Mouse (Mus musculus): ENCODE measurements at regions not wholly inside any gene's neighbourhood (a gene's known extent, or its start where the extent isn't known, plus 50 kb on each side); places are given as distances from the start of the nearest gene placed in this dataset.

- DNase-seq (ENCODE audit: low spot score in 2 of 2): no peak
Measured at GRCm38 (mm10) chr13:70134544-70134943, 332.3 kb downstream of the Med10 start.

- DNase-seq (ENCODE audit: low spot score in 2 of 2): no peak
Measured at GRCm38 (mm10) chr13:70136209-70136608, 334.0 kb downstream of the Med10 start.

DNA sequence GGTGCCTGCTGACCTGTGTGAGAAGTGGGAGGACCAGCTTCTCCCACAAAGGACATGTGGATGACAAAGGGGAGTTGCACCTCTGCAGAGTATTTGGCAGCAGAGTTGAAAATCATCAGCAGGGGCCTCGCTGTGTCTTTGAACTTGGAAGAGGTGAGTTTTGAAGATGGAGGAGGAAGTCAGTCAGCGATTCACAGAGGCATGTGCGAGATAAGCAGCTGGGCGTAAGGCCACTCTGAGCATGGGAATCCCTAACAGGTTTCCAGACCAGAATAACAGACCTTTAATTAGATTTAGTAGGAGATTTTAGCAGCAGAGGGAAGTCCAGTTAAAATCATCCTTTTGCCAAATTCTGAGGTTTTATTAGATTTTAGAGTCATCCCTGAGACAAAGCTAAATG lies 342.3 kb downstream of the Med10 start:
- no peak for DNase-seq (ENCODE audit: low spot score in 2 of 2)

DNA sequence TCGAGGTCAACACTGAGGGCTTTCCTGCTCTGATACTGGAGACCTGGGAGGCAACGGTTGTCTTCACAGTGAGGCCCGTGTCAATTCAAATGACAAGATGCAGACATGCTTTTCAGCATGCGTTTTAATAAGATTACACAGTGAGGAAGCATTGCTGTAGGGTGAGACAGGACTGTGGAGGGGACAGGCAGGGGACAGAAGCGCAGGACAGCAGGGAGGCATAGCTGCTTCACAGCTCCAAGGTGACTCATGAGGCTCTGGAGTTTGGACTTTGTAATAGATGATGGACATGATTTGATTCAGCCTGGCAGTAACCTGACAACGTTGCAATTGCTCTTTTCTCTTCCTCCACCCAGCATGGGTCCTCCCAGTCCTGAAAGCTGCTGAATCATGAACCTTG lies 343.3 kb downstream of the Med10 start:
- no peak for DNase-seq (ENCODE audit: low spot score in 2 of 2)

DNA sequence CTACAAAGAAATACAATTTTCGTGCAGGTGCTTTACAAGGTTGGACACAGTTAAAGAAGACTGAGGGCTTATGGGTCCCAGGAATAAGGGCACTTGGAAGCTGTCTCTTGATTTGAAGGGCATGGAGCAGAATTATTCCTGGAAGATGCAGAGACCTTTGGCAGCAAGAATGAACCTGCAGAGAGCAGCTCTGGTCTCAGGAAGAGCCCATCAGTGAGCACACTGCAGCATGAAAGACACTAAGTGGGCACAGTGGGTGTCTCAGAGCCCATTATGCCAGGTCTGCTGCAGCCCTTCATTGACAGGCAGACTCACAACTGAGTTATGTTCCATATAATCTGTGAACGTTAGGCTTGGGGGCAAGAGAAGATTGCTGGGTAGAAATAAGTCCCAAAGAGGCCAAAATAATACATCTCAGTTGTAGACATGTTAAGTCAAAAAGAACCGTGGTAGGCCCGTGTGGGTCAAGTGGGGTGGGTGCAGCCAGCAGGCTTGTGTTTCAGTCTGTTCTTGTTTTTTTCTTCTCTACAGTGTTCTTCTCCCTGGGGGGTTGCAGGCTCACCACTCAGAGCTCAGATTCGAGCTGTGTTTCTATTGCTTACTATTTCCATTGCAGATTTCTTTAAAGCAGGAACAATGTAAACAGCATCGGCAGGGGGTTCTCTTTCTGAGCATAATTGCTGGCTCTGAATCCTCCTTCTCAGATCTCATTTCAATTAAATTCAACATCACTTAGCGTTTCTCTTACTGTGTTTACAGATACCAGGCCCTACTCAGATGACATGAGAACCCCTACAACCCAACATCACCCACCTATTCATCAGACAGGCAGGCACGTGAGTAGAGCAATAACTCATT lies 347.1 kb downstream of the Med10 start:
- DNase-seq (ENCODE audit: low spot score in 2 of 2): no peak

GRCm38 (mm10) chr13:70149899-70150184 lies 347.6 kb downstream of the Med10 start:
- no peak for DNase-seq (ENCODE audit: low spot score in 2 of 2)

DNA sequence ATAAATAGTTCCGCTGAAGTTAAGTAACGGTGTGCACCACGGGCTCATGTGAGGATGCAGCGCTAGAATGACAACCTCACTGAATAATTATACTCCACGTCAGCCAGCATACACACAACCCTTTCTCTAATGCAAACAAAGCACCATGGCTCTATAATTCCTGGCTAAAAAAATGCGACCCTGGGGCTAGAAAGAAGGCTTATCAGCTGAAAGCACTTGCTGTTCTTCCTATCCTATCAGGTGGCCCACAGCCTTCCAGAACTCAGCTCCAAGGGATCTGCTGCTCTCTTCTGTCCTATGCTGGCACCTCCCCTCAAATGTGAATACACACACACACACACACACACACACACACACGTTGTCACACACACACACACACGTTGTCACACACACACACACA lies 350.9 kb downstream of the Med10 start:
- no peak for DNase-seq (ENCODE audit: low spot score in 2 of 2)

DNA sequence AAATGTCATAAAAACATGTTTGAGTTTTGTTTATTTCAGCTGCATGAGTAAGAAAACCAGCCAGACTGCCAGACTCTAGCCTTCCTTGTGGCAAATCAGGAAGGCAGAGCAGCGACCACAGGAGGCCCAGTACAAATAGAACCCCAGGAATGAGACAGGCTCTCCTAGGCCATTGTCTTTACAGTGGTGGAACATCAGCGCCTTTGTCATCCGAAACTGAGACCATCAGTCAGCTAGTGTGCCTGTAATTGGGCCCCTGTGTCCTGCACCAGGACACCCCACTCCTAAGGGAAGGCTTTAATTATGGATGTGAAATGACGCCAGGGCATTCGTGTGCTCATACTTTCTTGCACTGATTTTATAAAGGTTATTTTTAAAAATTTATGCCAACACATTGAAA lies 353.4 kb downstream of the Med10 start:
- no peak for DNase-seq (ENCODE audit: low spot score in 2 of 2)

DNA sequence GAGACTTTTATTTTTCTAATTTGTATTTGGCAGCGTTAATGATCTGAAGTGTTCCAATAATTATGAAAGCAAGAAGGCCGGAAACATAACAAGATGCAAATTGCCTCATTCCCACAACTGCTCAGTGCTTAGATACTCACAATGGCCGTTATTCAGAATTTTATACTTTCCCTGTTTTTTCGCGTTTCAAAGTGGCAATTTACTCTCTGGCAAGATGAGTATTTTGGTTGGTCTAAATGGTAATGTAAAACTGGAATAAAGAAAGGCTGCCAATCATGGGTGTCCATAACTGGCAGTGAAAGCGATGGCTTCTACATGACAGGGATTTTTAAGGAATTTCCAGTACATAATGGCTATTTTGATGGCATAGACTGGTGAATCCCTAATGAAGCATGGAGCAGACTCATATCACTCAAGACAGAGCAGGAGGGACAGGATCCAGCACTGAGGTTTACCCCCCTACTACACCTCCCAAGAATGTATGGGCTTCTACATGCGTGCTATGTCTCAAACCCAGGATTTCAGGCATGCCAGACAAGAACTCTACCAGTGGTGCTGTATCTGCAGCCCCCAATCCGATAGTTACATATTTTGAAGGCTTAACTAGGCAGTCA lies 354.9 kb downstream of the Med10 start:
- no peak for DNase-seq (ENCODE audit: low spot score in 2 of 2)

DNA sequence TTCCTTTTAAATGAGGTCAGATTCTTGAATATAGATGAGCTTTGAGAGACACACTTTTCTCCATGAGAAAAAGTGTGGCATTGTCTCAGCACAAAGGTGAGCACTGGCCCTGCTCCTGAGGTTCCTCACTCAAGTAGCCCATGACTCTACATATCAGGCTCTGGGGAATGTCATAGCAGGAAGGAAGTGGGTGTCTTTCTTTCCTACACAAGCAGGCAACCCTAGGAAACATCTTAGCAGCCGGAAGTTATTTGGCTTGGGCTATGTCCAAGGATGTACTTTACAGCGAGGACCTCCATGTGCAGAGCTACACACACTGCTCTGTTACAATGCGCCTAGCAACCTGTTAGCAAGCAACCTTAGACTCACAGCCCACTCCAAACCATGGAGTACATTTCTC lies 356.9 kb downstream of the Med10 start:
- DNase-seq (ENCODE audit: low spot score in 2 of 2): no peak

DNA sequence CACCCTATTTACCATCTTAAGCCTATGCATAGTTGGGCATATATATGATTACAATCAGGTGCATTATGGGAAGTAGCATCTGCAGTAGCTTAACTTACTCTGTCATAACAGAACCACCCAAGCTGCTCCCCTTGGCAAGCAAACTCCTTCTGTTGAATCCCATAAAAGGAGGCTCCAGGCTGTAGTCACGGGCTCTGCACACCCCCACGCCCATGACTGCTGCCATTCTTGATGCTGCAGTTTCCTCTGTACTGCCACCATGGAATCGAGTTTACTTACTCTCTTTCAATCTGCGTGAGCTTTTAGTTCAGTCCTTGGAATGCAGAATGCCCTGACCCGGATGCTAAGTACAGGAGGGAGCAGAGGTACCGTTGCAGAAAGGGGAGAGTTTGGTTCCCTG lies 357.4 kb downstream of the Med10 start:
- no peak for DNase-seq (ENCODE audit: low spot score in 2 of 2)

GRCm38 (mm10) chr13:70162115-70162514 lies 359.9 kb downstream of the Med10 start:
- no peak for DNase-seq (ENCODE audit: low spot score in 2 of 2)

- DNase-seq (ENCODE audit: low spot score in 2 of 2): no peak
Measured at GRCm38 (mm10) chr13:70165511-70166225, 363.5 kb downstream of the Med10 start.

DNA sequence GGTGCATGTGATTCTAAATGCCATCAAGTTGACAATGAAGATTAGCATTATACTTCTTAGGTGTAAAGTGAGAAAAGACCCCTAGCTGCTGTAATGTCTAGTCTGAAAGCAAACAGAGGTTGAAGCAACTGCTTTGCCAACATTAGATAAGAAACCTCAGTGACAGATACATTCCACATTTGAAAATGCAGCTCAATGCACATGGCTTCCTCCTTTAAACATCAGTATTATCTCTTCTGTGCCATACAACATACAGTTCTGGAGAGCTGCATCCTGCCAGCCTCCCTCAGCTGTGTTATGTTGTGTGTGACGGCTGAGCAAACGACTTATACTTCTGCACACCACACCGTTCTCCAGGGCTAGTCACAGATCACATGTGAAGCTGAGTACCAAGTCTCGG lies 365.6 kb downstream of the Med10 start:
- no peak for DNase-seq (ENCODE audit: low spot score in 2 of 2)

GRCm38 (mm10) chr13:70168906-70169305 lies 366.7 kb downstream of the Med10 start:
- no peak for DNase-seq (ENCODE audit: low spot score in 2 of 2)

- DNase-seq (ENCODE audit: low spot score in 2 of 2): no peak
Measured at GRCm38 (mm10) chr13:70177066-70177465, 374.9 kb downstream of the Med10 start.

GRCm38 (mm10) chr13:70178073-70178491 lies 375.9 kb downstream of the Med10 start:
- no peak for DNase-seq (ENCODE audit: low spot score in 2 of 2)

DNA sequence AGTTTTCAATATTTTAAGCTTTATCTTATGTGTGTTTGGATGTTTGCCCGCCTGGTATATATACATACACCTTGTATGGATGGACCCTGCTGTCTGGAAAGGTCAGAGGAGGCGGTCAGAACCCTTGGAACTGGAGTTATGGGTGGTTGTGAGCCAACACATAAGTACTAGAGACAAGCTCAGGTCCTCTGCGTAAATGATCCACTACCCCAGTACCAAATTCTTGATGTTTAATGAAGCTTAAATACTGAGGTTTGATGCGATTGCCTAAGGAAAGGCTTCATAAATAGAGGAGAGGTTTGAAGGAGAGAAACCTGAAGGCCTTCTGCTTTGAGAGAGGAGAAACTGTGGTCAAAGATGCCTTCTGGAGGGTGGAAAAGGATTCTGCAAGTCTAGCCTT lies 388.8 kb downstream of the Med10 start:
- no peak for DNase-seq (ENCODE audit: low spot score in 2 of 2)

- no peak for DNase-seq (ENCODE audit: low spot score in 2 of 2)
Measured at GRCm38 (mm10) chr13:70192101-70193025, 390.2 kb downstream of the Med10 start.

DNA sequence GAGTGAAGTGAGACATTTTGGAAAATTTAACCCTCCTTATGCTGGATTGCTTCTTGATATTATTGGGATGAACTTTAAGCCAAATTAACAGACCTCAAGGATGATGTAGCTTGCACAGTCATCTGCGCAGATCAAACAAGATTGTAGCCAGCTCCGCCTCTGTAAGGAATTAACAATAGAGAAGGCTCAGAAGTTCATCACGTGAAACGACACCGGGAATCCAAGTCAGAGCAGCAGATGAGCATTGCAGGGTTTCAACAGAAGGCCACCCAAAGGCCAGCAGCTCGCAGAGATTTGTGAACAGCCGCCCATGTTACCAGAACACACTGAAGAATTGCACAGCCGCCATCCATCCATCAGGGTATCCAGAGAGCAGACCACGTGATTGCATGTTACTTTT lies 391.1 kb downstream of the Med10 start:
- no peak for DNase-seq (ENCODE audit: low spot score in 2 of 2)

DNA sequence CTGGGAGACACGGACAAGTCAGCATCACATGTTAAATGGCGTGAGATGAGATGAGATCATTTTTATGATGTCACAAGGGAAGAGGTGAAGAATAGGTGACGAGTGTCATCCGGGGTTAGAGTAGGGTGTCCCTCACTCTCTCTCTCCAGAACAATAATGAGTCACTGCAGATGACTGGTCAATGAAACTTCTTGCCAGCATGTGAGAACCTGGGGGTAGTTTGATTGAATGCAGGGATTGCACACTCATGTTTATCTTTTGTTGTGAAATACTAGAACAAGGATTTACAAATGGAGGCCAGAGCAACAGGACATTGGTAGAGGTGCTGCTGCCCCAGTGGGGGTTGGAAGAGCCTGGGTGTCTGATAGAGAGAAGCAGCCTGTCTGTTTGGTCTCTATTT lies 393.7 kb downstream of the Med10 start:
- no peak for DNase-seq (ENCODE audit: low spot score in 2 of 2)

GRCm38 (mm10) chr13:70198638-70199037 lies 396.4 kb downstream of the Med10 start:
- no peak for DNase-seq (ENCODE audit: low spot score in 2 of 2)

All from spleen, postnatal 36 days (tissue).